Mouse (Mus musculus) large intestine, adult 2 months (tissue): Measurements from ENCODE around the gene Ntpcr. TPM values are rescaled to one million over a fixed set of nuclear protein-coding genes. Genes with fewer than 3 reads are reported as not detected.

Experiments
- DNase-seq: peaks from one replicate; pipeline ENCODE4 v3.0.0-alpha.2; 2012; ENCODE audit warnings: low read depth, low spot score
- WGBS: fragments of 180-500 bp; shearing (Covaris S2); methylation state at CpG from one replicate; pipeline ENCODE4 v1.1.7; 2018; 5-methylcytosine and 5-hydroxymethylcytosine counted together
- polyA plus RNA-seq: library from polyadenylated mRNA; depleted of rRNA; stranded (reverse); fragments of >200 nt; gene quantifications from 2 replicates; pipeline ENCODE4 v1.2.3, GENCODE M21; 2012; rRNA removed

The Ntpcr gene
- polyA plus RNA-seq, 1 experiment, result 25.6 TPM

- DNase-seq, result no peak
- 79% methylated on average over 10 of the region's 10 CpGs for WGBS
Measured at GRCm38 (mm10) chr8:125768079-125768478, 38.3 kb downstream of the Ntpcr start.

DNA sequence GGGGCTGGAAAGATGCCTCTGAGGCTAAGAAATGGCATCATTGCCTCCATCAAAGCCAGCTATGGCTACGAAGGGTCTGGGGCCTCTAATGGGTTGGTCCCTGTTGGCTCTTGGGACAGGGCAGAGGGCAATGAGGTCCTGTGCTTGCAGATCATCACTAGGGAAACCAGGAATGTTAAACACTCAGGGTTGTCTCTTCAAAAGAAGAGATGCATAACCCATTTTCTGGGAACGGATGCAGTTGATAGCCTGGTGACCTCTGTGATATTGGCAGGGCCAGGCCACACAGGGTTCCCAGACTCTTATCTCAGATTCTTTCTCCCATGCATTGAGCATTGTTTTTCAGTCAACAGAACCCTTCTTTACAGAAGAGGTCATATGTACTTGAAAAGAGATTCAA is 42.5 kb downstream of the Ntpcr start:
- no peak for DNase-seq
- WGBS, result 50% methylated on average over 2 of the region's 2 CpGs

GRCm38 (mm10) chr8:125773281-125773803 is 43.6 kb downstream of the Ntpcr start:
- DNase-seq, result no peak
- 77% methylated on average over 7 of the region's 7 CpGs for WGBS

DNA sequence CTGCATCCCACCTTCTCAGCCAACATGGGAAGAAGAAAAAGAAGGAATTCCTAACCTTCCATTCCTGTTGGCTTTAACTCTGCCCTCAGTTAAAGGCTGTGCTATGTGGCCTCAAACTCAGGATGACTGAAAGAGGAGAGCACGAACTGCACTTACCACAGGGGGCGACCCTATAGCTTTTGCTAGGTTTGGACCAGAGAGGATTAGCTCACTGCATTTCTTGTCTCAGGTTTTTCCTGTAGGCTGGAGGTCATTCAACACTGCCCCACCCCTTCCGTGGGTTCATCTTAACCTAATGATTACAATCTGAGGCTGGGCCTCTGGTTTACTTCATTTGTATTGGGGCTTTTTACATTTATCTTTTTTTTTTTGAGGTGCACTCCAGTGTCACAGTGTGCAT is 45.3 kb downstream of the Ntpcr start:
- 57% methylated on average over 3 of the region's 3 CpGs for WGBS
- DNase-seq, result no peak

GRCm38 (mm10) chr8:125776314-125776713 is 46.6 kb downstream of the Ntpcr start:
- no peak for DNase-seq
- 96% methylated on average over 3 of the region's 3 CpGs for WGBS

- WGBS, result 32% methylated on average over 6 of the region's 6 CpGs
- no peak for DNase-seq
Measured at GRCm38 (mm10) chr8:125776800-125777199, 47.0 kb downstream of the Ntpcr start.

GRCm38 (mm10) chr8:125777478-125778164 is 47.9 kb downstream of the Ntpcr start:
- DNase-seq, result no peak
- WGBS, result 54% methylated on average over 12 of the region's 12 CpGs

DNA sequence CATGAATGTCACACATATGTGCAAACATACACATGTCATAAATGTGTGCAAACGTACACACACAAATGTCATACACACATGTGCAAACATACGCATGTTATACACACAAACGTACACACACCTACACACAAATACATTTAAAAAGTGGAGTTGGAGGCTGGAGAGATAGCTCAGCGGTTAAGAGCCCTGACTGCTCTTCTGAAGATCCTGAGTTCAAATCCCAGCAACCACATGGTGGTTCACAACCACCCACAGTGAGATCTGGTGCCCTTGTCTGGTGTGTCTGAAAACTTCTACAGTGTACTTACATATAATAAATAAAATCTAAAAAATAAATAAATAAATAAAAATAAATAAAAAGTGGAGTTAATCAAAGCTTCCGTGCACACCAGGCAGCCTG is 49.2 kb downstream of the Ntpcr start:
- DNase-seq, result no peak
- 90% methylated on average over 5 of the region's 5 CpGs for WGBS

- WGBS, result 55% methylated on average over 8 of the region's 8 CpGs
- no peak for DNase-seq
Measured at GRCm38 (mm10) chr8:125779656-125780055, 49.9 kb downstream of the Ntpcr start.

DNA sequence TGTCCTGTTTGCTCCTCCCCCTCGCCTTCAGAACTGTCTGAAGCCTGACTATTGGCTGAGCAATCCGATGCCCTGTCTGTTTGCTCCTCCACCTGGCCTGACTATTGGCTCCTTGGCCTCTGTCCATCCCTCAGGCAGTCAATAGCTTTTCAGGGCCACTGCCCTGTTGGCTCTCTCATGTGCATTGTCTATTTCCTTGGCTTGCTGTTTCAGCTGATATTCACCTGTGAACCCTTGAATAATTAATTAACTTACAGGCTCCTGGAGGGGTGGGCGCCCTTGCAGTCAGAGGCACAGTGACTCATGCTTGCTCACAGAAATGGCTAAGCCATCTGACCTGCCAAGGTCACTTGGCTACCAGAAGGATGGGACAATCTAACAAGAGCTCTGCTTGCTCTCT is 52.4 kb downstream of the Ntpcr start:
- 50% methylated on average over 3 of the region's 3 CpGs for WGBS
- no peak for DNase-seq

DNA sequence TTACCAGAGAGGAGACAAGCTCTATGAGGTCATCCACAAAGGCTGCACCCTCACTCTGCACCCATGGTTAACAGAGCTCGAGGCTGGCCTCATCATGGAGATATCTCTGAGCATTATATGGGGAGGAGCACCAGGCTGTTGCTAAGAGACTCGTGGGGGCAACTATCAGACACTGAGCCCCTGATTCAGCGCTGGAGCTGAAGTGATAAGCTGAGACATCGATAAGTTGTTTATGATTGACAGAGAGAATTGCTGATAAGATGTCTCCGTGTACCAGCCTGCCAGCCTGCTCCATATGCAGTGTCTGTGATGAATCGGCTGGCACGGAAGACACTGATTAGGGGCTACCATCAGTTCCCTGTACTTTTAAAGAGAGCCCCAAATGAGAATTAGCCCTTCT is 57.1 kb downstream of the Ntpcr start:
- 68% methylated on average over 7 of the region's 7 CpGs for WGBS

DNA sequence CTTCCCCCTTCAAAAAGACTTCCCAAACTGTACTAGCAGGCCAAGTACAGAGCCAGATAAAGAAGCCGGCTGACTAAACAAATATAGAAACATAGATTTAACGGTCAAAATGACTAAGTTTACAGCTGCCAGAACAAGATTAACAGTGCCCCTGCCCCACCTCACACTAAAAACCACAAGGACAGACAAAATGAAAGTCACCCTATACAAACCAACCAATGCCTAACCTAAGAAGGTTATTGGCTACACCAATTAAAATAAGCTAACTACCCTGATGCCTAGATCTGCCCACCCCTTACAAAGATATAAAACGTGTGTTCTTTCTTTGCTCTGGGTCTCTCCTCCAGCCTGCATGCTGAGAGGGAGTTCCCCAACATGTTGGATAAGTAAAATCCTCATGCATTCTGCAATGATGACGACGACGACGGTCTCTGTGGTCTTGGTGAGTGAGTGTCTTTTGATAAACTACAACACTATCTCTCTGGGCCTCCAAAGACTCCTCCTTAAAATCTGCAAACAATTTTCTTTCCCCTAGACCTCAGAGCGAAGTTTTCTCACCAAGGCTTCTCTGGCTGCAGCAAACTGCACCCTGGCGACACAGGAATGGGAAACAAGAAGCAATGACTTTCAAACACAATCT is 63.2 kb downstream of the Ntpcr start:
- no peak for DNase-seq
- 60% methylated on average over 9 of the region's 9 CpGs for WGBS

More for the DNA sequence above, 57.1 kb downstream of the Ntpcr start:
- DNase-seq, result no peak

- WGBS, result 72% methylated on average over 2 of the region's 2 CpGs
Measured at GRCm38 (mm10) chr8:125795341-125795740, 65.6 kb downstream of the Ntpcr start.

DNA sequence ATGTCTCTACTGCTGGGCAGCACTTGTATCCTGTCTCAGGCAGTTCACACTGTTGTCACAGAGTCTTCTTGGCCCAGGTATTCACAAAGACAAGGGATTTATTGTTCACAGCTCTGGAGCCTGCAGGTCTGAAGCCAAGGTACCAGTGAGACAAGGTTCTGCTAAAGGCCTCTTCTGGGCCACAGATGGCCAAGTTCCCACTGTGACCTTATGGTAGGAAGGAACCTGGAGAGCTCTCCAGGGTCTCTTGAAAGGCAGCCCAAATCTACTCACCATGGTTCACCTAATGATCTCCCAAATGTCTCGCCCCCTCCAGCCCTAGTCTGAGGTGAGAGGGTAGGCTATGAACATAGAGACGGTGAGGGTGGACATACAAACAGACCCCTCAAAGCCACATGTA is 67.2 kb downstream of the Ntpcr start:
- 94% methylated on average over 2 of the region's 2 CpGs for WGBS
- no peak for DNase-seq

More at GRCm38 (mm10) chr8:125795341-125795740, 65.6 kb downstream of the Ntpcr start:
- no peak for DNase-seq

Other genes starting within 250 kb of the Ntpcr start
- 5.9 and 8.5 TPM in 2 replicates for gene Sipa1l2, start 160.2 kb upstream of the Ntpcr start, polyA plus RNA-seq
- 0.63 and 1.2 TPM in 2 replicates for gene Map10, start 60.1 kb upstream of the Ntpcr start, polyA plus RNA-seq
- 0.16 and 0.20 TPM in 2 replicates for gene Pcnx2, start 168.4 kb downstream of the Ntpcr start, polyA plus RNA-seq
- gene Map3k21, start 180.5 kb downstream of the Ntpcr start, polyA plus RNA-seq, result 9.9 and 17.1 TPM in 2 replicates